Mouse (Mus musculus) T-cell, adult 2 months (primary cell): ENCODE measurements at regions not wholly inside any gene's neighbourhood (a gene's known extent, or its start where the extent isn't known, plus 50 kb on each side); places are given as distances from the start of the nearest gene placed in this dataset.
A peak's percentile ranks its signal among the peaks of the same experiment; 100 is the strongest.

ENCODE experiments used
- DNase-seq: peaks from one replicate; pipeline ENCODE4 v3.0.0; 2022; ENCODE audit warnings: low spot score

GRCm38 (mm10) chr2:75455481-75455880 lies 203.6 kb upstream of the Hnrnpa3 start:
- no peak for DNase-seq

GRCm38 (mm10) chr2:75456272-75456671 lies 202.8 kb upstream of the Hnrnpa3 start:
- DNase-seq: no peak

GRCm38 (mm10) chr2:75457423-75457822 lies 201.6 kb upstream of the Hnrnpa3 start:
- DNase-seq: no peak

GRCm38 (mm10) chr2:75458898-75459297 lies 200.2 kb upstream of the Hnrnpa3 start:
- DNase-seq: no peak

- no peak for DNase-seq
These were observed 198.6 kb upstream of the Hnrnpa3 start for GRCm38 (mm10) chr2:75460419-75460818.

- DNase-seq: no peak
These were observed 198.0 kb upstream of the Hnrnpa3 start for GRCm38 (mm10) chr2:75461019-75461418.

GRCm38 (mm10) chr2:75461421-75461991 lies 197.6 kb upstream of the Hnrnpa3 start:
- no peak for DNase-seq

- no peak for DNase-seq
These were observed 196.9 kb upstream of the Hnrnpa3 start for GRCm38 (mm10) chr2:75462030-75462671.

GRCm38 (mm10) chr2:75463091-75463490 lies 196.0 kb upstream of the Hnrnpa3 start:
- no peak for DNase-seq

- DNase-seq: no peak
These were observed 194.6 kb upstream of the Hnrnpa3 start for GRCm38 (mm10) chr2:75464429-75464828.

GRCm38 (mm10) chr2:75468851-75469250 lies 190.2 kb upstream of the Hnrnpa3 start:
- no peak for DNase-seq

- DNase-seq: peak; percentile 65
These were observed 188.9 kb upstream of the Hnrnpa3 start for GRCm38 (mm10) chr2:75469958-75470687.

GRCm38 (mm10) chr2:75470688-75471054 lies 188.4 kb upstream of the Hnrnpa3 start:
- no peak for DNase-seq

GRCm38 (mm10) chr2:75472489-75472888 lies 186.6 kb upstream of the Hnrnpa3 start:
- DNase-seq: no peak

- DNase-seq: no peak
These were observed 184.6 kb upstream of the Hnrnpa3 start for GRCm38 (mm10) chr2:75474509-75474908.

- DNase-seq: no peak
These were observed 182.7 kb upstream of the Hnrnpa3 start for GRCm38 (mm10) chr2:75476350-75476749.

GRCm38 (mm10) chr2:75477076-75477475 lies 182.0 kb upstream of the Hnrnpa3 start:
- no peak for DNase-seq

GRCm38 (mm10) chr2:75479546-75479945 lies 179.5 kb upstream of the Hnrnpa3 start:
- no peak for DNase-seq

- DNase-seq: no peak
These were observed 177.2 kb upstream of the Hnrnpa3 start for GRCm38 (mm10) chr2:75481863-75482262.

- no peak for DNase-seq
These were observed 176.6 kb upstream of the Hnrnpa3 start for GRCm38 (mm10) chr2:75482484-75482883.

- no peak for DNase-seq
These were observed 174.1 kb upstream of the Hnrnpa3 start for GRCm38 (mm10) chr2:75484951-75485350.

GRCm38 (mm10) chr2:75491150-75491549 lies 167.9 kb upstream of the Hnrnpa3 start:
- no peak for DNase-seq

GRCm38 (mm10) chr2:75491789-75492500 lies 167.1 kb upstream of the Hnrnpa3 start:
- no peak for DNase-seq
